Mouse (Mus musculus) layer of hippocampus, adult 8-10 months (tissue): ENCODE results near the gene Rhag. TPM values are rescaled to one million over a fixed set of nuclear protein-coding genes. Genes with fewer than 3 reads are reported as not detected.

Experiments used
- DNase-seq, 2 experiments: peaks; one replicate each; pipeline ENCODE4 v3.0.0; 2022; ENCODE audit warnings: low spot score in 2 of 2
- total RNA-seq, 4 experiments: library from RNA; stranded (reverse); gene quantifications; 2 replicates each; pipeline ENCODE4 v1.2.4; 2022

Gene Rhag
- not detected for total RNA-seq

GRCm38 (mm10) chr17:40810934-40811333 is at the start of gene Rhag:
Gene Rhag, plus strand, starts transcription at chr17:40811126.
- no peak for DNase-seq

GRCm38 (mm10) chr17:40763662-40764061 is 47.3 kb upstream of the Rhag start:
- DNase-seq: no peak

GRCm38 (mm10) chr17:40767120-40767519 is 43.8 kb upstream of the Rhag start:
- DNase-seq: no peak

- no peak for DNase-seq
Observed at GRCm38 (mm10) chr17:40789877-40790276, 21.0 kb upstream of the Rhag start.

- DNase-seq: no peak
Observed at GRCm38 (mm10) chr17:40793921-40794854, 16.7 kb upstream of the Rhag start.

GRCm38 (mm10) chr17:40802707-40803340 is 8.1 kb upstream of the Rhag start:
- DNase-seq: no peak

GRCm38 (mm10) chr17:40806550-40806949 is 4.4 kb upstream of the Rhag start:
- DNase-seq: no peak

GRCm38 (mm10) chr17:40806953-40807572 is 3.9 kb upstream of the Rhag start, which contains the start of gene Crisp2:
Gene Crisp2, minus strand, starts transcription at chr17:40807003.
- no peak for DNase-seq

GRCm38 (mm10) chr17:40808071-40808470 is 2.9 kb upstream of the Rhag start:
- no peak for DNase-seq

- no peak for DNase-seq
Observed at GRCm38 (mm10) chr17:40811560-40811959, 634 bp downstream of the Rhag start.

GRCm38 (mm10) chr17:40812259-40812658 is 1.3 kb downstream of the Rhag start:
- no peak for DNase-seq

GRCm38 (mm10) chr17:40817340-40817943 is 6.5 kb downstream of the Rhag start:
- no peak for DNase-seq

GRCm38 (mm10) chr17:40821477-40821876 is 10.6 kb downstream of the Rhag start:
- no peak for DNase-seq

- DNase-seq: no peak
Observed at GRCm38 (mm10) chr17:40823817-40824216, 12.9 kb downstream of the Rhag start.

GRCm38 (mm10) chr17:40824549-40824948 is 13.6 kb downstream of the Rhag start:
- no peak for DNase-seq

GRCm38 (mm10) chr17:40831870-40832269 is 20.9 kb downstream of the Rhag start:
- no peak for DNase-seq

- no peak for DNase-seq
Observed at GRCm38 (mm10) chr17:40837308-40837707, 26.4 kb downstream of the Rhag start.

- no peak for DNase-seq
Observed at GRCm38 (mm10) chr17:40855065-40855464, 44.1 kb downstream of the Rhag start.

- no peak for DNase-seq
Observed at GRCm38 (mm10) chr17:40868952-40869747, 58.2 kb downstream of the Rhag start.

- no peak for DNase-seq
Observed at GRCm38 (mm10) chr17:40872626-40873025, 61.7 kb downstream of the Rhag start.

- DNase-seq: no peak
Observed at GRCm38 (mm10) chr17:40873582-40874011, 62.7 kb downstream of the Rhag start.
